28 mouse cellular contexts compared by ENCODE assay signal in the genomic region with DNA sequence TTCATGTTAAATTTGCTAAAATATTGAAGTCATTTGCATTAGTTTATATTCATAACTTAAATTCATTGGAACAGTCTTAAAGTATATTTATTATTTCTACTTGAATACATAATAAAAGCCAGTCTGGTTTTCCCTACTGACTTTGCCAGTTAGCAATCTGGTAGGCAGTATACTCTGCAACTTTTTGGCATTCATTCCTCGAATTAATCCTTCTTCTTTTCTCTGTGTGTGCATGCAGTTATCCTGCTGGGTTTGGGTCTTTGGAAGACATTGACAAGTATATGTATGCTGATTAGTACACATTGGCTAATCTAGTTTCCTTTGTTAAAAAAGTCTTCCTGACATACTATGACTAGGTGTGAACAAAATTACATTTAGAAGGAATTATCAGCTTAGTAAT.
"Had no signal": no experiment of that assay in that cellular context is flagged by ENCODE, and none has a peak within 500 bp of the region (broad histone marks: within the 10 kb centered on the region; RNA-seq: fewer than 3 reads in every experiment).

No protein-coding gene starts in this region.

- H3K27ac ChIP-seq: heart, embryonic 13.5 days; heart, embryonic 15.5 days; hindbrain, embryonic 13.5 days; hindbrain, embryonic 15.5 days; hindbrain, postnatal 0 days; kidney, embryonic 15.5 days; kidney, postnatal 0 days; limb, embryonic 13.5 days; limb, embryonic 15.5 days; liver, embryonic 13.5 days; liver, embryonic 15.5 days had no signal

- H3K9ac ChIP-seq: heart, embryonic 13.5 days; heart, embryonic 15.5 days; hindbrain, embryonic 13.5 days; hindbrain, embryonic 15.5 days; kidney, embryonic 15.5 days; limb, embryonic 13.5 days; limb, embryonic 15.5 days; liver, embryonic 13.5 days; liver, embryonic 15.5 days; liver, postnatal 0 days had no signal

- DNase-seq: gastrocnemius, postnatal 14 days; gastrocnemius, postnatal 36 days; heart, adult 18-20 months; heart, postnatal 14 days; heart, postnatal 36 days; kidney, adult 11 months; kidney, adult 2 months; kidney, adult 9 months; kidney, postnatal 14 days; kidney, postnatal 36 days; layer of hippocampus, adult 9-11 months; layer of hippocampus, postnatal 36 days; left cerebral cortex, postnatal 4 days; liver, embryonic 13.5 days; liver, postnatal 0 days had no signal

- H3K36me3 ChIP-seq: heart, embryonic 13.5 days; heart, embryonic 15.5 days; hindbrain, embryonic 13.5 days; hindbrain, embryonic 15.5 days; kidney, embryonic 15.5 days; limb, embryonic 13.5 days; limb, embryonic 15.5 days; liver, embryonic 13.5 days; liver, embryonic 15.5 days had no signal

- H3K4me2 ChIP-seq: heart, embryonic 11.5 days; heart, embryonic 13.5 days; heart, embryonic 15.5 days; hindbrain, embryonic 13.5 days; hindbrain, embryonic 15.5 days; kidney, embryonic 15.5 days; limb, embryonic 13.5 days; limb, embryonic 15.5 days; liver, embryonic 11.5 days; liver, embryonic 13.5 days; liver, embryonic 15.5 days had no signal

- H3K4me1 ChIP-seq: heart, embryonic 13.5 days; heart, embryonic 15.5 days; hindbrain, embryonic 13.5 days; hindbrain, embryonic 15.5 days; kidney, embryonic 15.5 days; limb, embryonic 13.5 days; limb, embryonic 15.5 days; liver, embryonic 13.5 days; liver, embryonic 15.5 days had no signal

- H3K4me3 ChIP-seq: heart, embryonic 13.5 days; heart, embryonic 15.5 days; hindbrain, embryonic 13.5 days; hindbrain, embryonic 15.5 days; kidney, embryonic 15.5 days; limb, embryonic 13.5 days; limb, embryonic 15.5 days; liver, embryonic 13.5 days; liver, embryonic 15.5 days had no signal

- H3K27me3 ChIP-seq: heart, embryonic 13.5 days; heart, embryonic 15.5 days; hindbrain, embryonic 13.5 days; hindbrain, embryonic 15.5 days; kidney, embryonic 15.5 days; limb, embryonic 13.5 days; limb, embryonic 15.5 days; liver, embryonic 13.5 days; liver, embryonic 15.5 days had no signal

- H3K9me3 ChIP-seq: heart, embryonic 13.5 days; heart, embryonic 15.5 days; hindbrain, embryonic 13.5 days; hindbrain, embryonic 15.5 days; kidney, embryonic 15.5 days; limb, embryonic 13.5 days; limb, embryonic 15.5 days; liver, embryonic 13.5 days; liver, embryonic 15.5 days had no signal

- ATAC-seq: hindbrain, postnatal 0 days; intestine, embryonic 16.5 days; liver, postnatal 0 days had no signal
